Mouse (Mus musculus) liver, embryonic 14.5 days (tissue): ENCODE data around the gene Cldn3.

Experiments used
- CTCF ChIP-seq: IDR thresholded peaks from 2 replicates; pipeline ENCODE4 v1.5.1; 2016; ENCODE audit warnings: antibody characterized with exemption, low read depth, control low read depth
- EP300 ChIP-seq: IDR thresholded peaks from 2 replicates; pipeline ENCODE4 v1.6.1; 2016; ENCODE audit warnings: antibody characterized with exemption, low read depth

- no peak for TF ChIP-seq CTCF
- TF ChIP-seq EP300, result no peak
These were observed 2.2 kb upstream of the Cldn3 start for GRCm38 (mm10) chr5:134983771-134984170.
